Mouse (Mus musculus): ENCODE data around the gene Kmt2d. TPM values are rescaled to one million over a fixed set of nuclear protein-coding genes. Genes with fewer than 3 reads are reported as not detected.

Kmt2d gene
- polyA plus RNA-seq, 1 experiment from 2014 or later: 19.3 TPM

DNA sequence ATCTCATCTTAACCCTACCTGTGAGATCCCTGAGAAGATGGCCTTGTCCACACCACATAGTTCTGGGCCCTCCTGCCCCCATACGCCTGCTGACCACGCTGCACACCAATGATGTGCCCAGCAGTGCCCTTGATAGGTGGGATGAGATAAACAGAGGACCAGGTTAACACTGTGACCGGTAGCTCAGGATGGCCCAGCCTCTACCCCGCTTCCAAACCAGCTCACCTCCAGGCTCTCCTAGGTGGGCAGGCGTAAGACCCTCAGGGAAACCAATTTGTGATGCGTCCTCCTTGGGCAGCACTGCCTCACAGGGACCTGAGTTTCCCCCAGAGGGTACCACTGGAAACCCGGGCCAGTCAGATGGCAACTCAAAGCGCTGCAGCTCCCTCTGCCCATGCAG, 5.2 kb downstream of the Kmt2d start:
- H3K4me3 ChIP-seq (ENCODE audit: low read depth, low read length): no peak overlapping the region
- no peak for ATAC-seq (ENCODE audit: insufficient read depth)
- WGBS: 91% methylated on average over 8 of the region's 8 CpGs
- peaks cover 19% of the 10 kb centered on the region for H3K4me1 ChIP-seq (ENCODE audit: insufficient read depth)
- H3K36me3 ChIP-seq (ENCODE audit: insufficient read depth): peaks cover 59% of the 10 kb centered on the region
- H3K4me2 ChIP-seq: no peak overlapping the region
- H3K27me3 ChIP-seq (ENCODE audit: insufficient read depth, low read length): no peaks in the 10 kb centered on the region
- H3K9ac ChIP-seq: no peak overlapping the region
- no peak for DNase-seq
- no peak overlapping the region for H3K27ac ChIP-seq (ENCODE audit: low read depth)
- no peak for TF ChIP-seq CTCF (IDR thresholded peaks at IDR 0.05; ENCODE audit: low read depth)
- H3K9me3 ChIP-seq (ENCODE audit: low read depth, low read length): no peaks in the 10 kb centered on the region

- Histone ChIP-seq H3K27ac (ENCODE audit: low read depth) (no peak overlapping the region), H3K9ac (no peak overlapping the region), H3K4me1 (ENCODE audit: insufficient read depth) (peaks cover 19% of the 10 kb centered on the region), H3K4me3 (ENCODE audit: low read depth, low read length) (no peak overlapping the region), H3K4me2 (no peak overlapping the region), H3K9me3 (ENCODE audit: low read depth, low read length) (no peaks in the 10 kb centered on the region), H3K27me3 (ENCODE audit: insufficient read depth, low read length) (no peaks in the 10 kb centered on the region), H3K36me3 (ENCODE audit: insufficient read depth) (peaks cover 67% of the 10 kb centered on the region)
- no peak for DNase-seq
- no peak for ATAC-seq (ENCODE audit: insufficient read depth)
- no peak for TF ChIP-seq CTCF (IDR thresholded peaks at IDR 0.05; ENCODE audit: low read depth)
- WGBS: 94% methylated on average over 6 of the region's 6 CpGs
Measured at GRCm38 (mm10) chr15:98864951-98865350, 6.1 kb downstream of the Kmt2d start.

DNA sequence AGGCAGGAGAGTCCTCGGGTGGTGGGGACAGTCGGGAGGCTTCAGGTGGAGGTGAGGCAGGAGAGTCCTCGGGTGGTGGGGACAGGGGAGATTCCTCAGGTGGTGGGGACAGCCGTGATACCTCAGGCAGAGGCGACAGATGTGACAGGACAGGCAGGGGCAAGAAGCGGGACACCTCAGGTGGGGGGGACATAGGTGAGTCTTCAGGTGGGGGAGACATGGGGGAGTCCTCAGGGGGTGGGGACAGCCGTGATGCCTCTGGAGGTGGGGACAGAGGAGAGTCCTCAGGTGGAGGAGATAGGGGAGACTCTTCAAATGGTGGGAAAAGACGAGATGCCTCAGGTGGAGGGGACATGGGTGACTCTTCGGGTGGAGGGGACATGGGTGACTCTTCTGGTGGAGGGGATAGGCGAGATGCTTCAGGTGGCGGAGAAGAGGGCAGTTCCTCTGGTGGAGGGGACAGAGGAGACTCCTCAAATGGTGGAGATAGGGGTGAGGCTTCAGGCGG, 7.5 kb downstream of the Kmt2d start:
- WGBS: 83% methylated on average over 12 of the region's 12 CpGs

DNA sequence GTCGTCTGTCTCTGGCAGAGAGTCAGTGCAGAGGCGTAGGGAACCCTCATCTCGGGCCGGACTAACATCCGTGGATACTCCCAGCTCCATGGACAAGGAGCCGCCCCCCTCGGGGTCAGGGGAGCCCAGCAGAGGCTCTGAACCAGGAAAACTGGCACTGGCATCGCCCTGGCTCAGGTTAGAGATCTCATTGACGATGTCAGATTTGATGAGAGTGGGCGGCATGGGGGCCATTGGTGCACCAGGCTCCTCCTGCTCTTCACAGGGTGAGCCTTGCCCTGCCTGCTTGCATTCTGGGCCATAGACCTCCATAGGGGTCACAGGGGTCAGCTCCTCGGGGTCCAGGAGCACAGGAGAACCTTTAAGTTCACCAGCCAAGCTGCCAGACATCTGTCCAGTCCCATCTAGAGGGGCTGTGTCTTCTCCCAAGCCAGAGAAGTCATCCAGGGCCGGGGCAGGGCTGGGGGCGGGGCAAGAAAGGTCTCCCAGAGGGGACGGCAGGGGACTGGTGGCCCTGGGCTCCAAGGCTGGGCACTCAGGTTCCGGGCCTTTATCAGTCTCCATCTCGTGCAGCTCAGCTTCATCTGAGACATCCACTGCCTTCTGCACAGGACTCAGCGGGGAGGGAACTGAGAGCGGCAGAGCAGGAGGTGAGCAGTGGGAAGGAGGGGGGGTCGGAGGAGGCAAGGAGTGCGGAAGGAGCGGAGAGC, 9.1 kb downstream of the Kmt2d start:
- ATAC-seq (ENCODE audit: insufficient read depth): no peak
- H3K36me3 ChIP-seq (ENCODE audit: insufficient read depth): peaks cover 98% of the 10 kb centered on the region
- no peaks in the 10 kb centered on the region for H3K4me1 ChIP-seq (ENCODE audit: insufficient read depth)
- H3K4me3 ChIP-seq (ENCODE audit: low read depth, low read length): no peak overlapping the region
- no peaks in the 10 kb centered on the region for H3K27me3 ChIP-seq (ENCODE audit: insufficient read depth, low read length)
- no peak for DNase-seq
- no peaks in the 10 kb centered on the region for H3K9me3 ChIP-seq (ENCODE audit: low read depth, low read length)
- TF ChIP-seq CTCF (IDR thresholded peaks at IDR 0.05; ENCODE audit: low read depth): no peak
- no peak overlapping the region for H3K4me2 ChIP-seq
- WGBS: 84% methylated on average over 21 of the region's 21 CpGs
- H3K9ac ChIP-seq: no peak overlapping the region
- H3K27ac ChIP-seq (ENCODE audit: low read depth): no peak overlapping the region

More for the DNA sequence above, 7.5 kb downstream of the Kmt2d start:
- H3K36me3 ChIP-seq (ENCODE audit: insufficient read depth): peaks cover 82% of the 10 kb centered on the region
- H3K9ac ChIP-seq: no peak overlapping the region
- ATAC-seq (ENCODE audit: insufficient read depth): no peak
- no peak overlapping the region for H3K4me3 ChIP-seq (ENCODE audit: low read depth, low read length)
- peaks cover 12% of the 10 kb centered on the region; the same call in 1 of the 2 replicates for H3K4me1 ChIP-seq (ENCODE audit: insufficient read depth)
- no peaks in the 10 kb centered on the region for H3K9me3 ChIP-seq (ENCODE audit: low read depth, low read length)
- no peak overlapping the region for H3K27ac ChIP-seq (ENCODE audit: low read depth)
- H3K4me2 ChIP-seq: no peak overlapping the region
- no peak for TF ChIP-seq CTCF (IDR thresholded peaks at IDR 0.05; ENCODE audit: low read depth)
- H3K27me3 ChIP-seq (ENCODE audit: insufficient read depth, low read length): no peaks in the 10 kb centered on the region
- no peak for DNase-seq

GRCm38 (mm10) chr15:98860921-98861320, 10.1 kb downstream of the Kmt2d start:
- Histone ChIP-seq H3K27ac (ENCODE audit: low read depth) (no peak overlapping the region), H3K9me3 (ENCODE audit: low read depth, low read length) (no peaks in the 10 kb centered on the region), H3K4me1 (ENCODE audit: insufficient read depth) (no peaks in the 10 kb centered on the region), H3K4me3 (ENCODE audit: low read depth, low read length) (no peak overlapping the region), H3K27me3 (ENCODE audit: insufficient read depth, low read length) (no peaks in the 10 kb centered on the region), H3K9ac (no peak overlapping the region), H3K4me2 (no peak overlapping the region), H3K36me3 (ENCODE audit: insufficient read depth) (peaks cover 100% of the 10 kb centered on the region)
- ATAC-seq (ENCODE audit: insufficient read depth) (no peak), DNase-seq (no peak)
- 88% methylated on average over 18 of the region's 18 CpGs for WGBS
- TF ChIP-seq CTCF (IDR thresholded peaks at IDR 0.05; ENCODE audit: low read depth): no peak

DNA sequence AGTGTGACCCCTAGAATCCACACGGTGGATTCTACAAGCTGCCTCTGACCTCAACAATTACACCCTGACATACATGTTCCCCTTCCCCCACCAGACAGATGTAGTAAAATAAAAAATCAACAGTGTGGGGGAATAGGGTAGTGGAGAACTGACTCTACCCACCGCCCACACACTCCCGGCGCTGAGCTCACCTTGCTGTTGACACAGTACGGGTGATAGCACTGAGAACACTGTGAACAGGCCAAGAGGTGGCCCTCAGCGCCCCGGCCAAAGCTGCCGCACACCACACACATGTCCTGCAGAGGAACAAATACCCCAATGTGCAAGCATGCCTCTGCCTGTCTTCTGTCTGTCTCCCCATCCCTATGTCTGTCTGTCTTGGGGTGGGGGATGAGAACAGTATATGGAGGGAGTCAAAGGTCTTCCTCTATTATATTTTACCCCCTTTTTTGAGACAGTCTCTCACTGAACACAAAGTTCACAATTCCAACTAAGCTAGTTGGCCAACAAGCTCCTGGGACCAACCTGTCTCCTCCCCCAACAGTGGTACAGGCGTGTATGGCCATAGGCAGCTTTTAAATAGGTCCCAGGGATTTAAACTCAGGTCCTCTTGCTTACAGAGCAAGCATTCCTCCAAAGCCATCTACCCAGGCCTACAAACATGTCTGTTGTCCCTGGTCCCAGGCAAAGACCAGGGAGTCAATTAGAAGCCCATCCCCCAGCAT, 11.5 kb downstream of the Kmt2d start:
- no peak overlapping the region for H3K27ac ChIP-seq (ENCODE audit: low read depth)
- 74% methylated on average over 9 of the region's 9 CpGs for WGBS
- no peaks in the 10 kb centered on the region for H3K4me1 ChIP-seq (ENCODE audit: insufficient read depth)
- peaks cover 100% of the 10 kb centered on the region for H3K36me3 ChIP-seq (ENCODE audit: insufficient read depth)
- no peaks in the 10 kb centered on the region for H3K27me3 ChIP-seq (ENCODE audit: insufficient read depth, low read length)
- no peak for TF ChIP-seq CTCF (IDR thresholded peaks at IDR 0.05; ENCODE audit: low read depth)
- no peaks in the 10 kb centered on the region for H3K9me3 ChIP-seq (ENCODE audit: low read depth, low read length)
- H3K4me3 ChIP-seq (ENCODE audit: low read depth, low read length): no peak overlapping the region
- DNase-seq (no peak), ATAC-seq (ENCODE audit: insufficient read depth) (no peak)
- H3K4me2 ChIP-seq: no peak overlapping the region
- H3K9ac ChIP-seq: no peak overlapping the region

DNA sequence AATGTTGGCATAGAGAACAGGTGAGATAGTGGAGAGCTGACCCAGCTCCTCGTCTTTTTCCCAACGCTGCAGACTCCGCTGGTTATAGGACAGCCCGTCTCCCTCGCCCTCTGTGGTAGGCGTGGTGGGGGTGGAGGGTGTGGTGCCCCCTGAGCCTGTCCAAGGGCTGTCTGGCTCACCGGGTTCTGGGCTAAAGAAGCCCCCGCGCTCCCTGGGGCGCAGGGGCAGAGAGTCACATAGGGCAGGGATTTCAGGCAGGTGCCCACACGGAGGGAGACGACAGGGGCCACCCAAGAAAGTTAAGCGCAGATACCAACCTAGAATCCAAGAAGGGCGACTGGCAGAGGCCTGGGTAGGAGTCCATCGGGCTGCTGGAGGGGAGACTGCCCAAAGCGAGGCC, 16.8 kb downstream of the Kmt2d start:
- H3K36me3 ChIP-seq (ENCODE audit: insufficient read depth): peaks cover 100% of the 10 kb centered on the region
- 91% methylated on average over 16 of the region's 16 CpGs for whole genome bisulfite sequencing
- H3K4me3 ChIP-seq (ENCODE audit: low read depth, low read length): no peak overlapping the region
- no peaks in the 10 kb centered on the region for H3K9me3 ChIP-seq (ENCODE audit: low read depth, low read length)
- DNase-seq (no peak), ATAC-seq (ENCODE audit: insufficient read depth) (no peak)
- no peaks in the 10 kb centered on the region for H3K4me1 ChIP-seq (ENCODE audit: insufficient read depth)
- no peak for TF ChIP-seq CTCF (IDR thresholded peaks at IDR 0.05; ENCODE audit: low read depth)
- no peak overlapping the region for H3K27ac ChIP-seq (ENCODE audit: low read depth)
- no peak overlapping the region for H3K4me2 ChIP-seq
- no peak overlapping the region for H3K9ac ChIP-seq
- H3K27me3 ChIP-seq (ENCODE audit: insufficient read depth, low read length): no peaks in the 10 kb centered on the region

Measured in lung, embryonic 14.5 days (tissue).